Mouse (Mus musculus): Measurements from ENCODE around the gene Aaed1.
A peak's percentile ranks its signal among the peaks of the same experiment; 100 is the strongest.

Gene Aaed1

GRCm38 (mm10) chr13:64250363-64250762 lies 62.1 kb downstream of the Aaed1 start:
- DNase-seq (ENCODE audit: low read depth, low spot score), result peak; percentile 60
- no peaks in the 10 kb centered on the region for H3K27me3 ChIP-seq (ENCODE audit: control insufficient read depth, insufficient read depth, low read length, poor library complexity, severe bottlenecking)
- H3K36me3 ChIP-seq (ENCODE audit: control insufficient read depth, insufficient read depth, low read length, poor library complexity, severe bottlenecking), result no peaks in the 10 kb centered on the region

DNA sequence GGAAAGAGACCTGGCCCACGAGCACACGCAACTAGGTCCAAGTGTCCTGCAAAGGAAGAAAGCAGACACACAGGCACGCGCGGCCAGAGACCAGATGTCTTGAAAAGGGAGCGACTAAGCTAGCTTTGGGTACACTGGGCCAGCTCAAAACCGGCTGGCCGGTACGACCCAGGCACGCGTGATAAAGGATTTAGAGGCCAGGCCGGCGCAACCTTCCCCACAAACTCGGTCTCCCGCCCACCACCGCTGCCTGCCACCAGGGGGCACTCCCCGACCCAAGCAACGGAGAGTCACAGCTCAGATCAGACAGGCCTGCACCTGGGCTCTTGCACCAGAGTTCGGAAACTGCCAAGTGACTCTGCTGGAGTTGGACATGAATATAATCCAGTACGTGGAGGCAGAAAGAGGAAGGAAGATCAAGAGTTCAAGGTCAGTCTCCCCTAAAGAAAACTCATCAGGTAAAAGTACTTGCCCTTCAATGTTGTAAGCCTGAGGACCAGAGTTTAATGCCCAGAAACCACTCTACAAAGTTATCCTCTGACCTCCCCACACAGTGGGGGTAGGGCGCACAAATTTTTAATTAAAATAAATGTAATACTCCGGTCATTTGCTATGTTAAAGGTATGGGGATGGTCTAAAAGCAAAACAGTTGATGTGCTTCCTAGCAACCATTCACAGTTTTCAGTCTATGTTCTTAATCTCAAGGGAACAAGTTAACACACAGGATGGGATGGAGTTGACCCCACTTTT lies 63.6 kb downstream of the Aaed1 start:
- Histone ChIP-seq H3K27me3 (ENCODE audit: control insufficient read depth, insufficient read depth, low read length, poor library complexity, severe bottlenecking) (no peaks in the 10 kb centered on the region), H3K36me3 (ENCODE audit: control insufficient read depth, insufficient read depth, low read length, poor library complexity, severe bottlenecking) (peaks cover 2% of the 10 kb centered on the region; the same call in 1 of the 2 replicates)
- peak; percentile 88 for DNase-seq (ENCODE audit: low read depth, low spot score)

DNA sequence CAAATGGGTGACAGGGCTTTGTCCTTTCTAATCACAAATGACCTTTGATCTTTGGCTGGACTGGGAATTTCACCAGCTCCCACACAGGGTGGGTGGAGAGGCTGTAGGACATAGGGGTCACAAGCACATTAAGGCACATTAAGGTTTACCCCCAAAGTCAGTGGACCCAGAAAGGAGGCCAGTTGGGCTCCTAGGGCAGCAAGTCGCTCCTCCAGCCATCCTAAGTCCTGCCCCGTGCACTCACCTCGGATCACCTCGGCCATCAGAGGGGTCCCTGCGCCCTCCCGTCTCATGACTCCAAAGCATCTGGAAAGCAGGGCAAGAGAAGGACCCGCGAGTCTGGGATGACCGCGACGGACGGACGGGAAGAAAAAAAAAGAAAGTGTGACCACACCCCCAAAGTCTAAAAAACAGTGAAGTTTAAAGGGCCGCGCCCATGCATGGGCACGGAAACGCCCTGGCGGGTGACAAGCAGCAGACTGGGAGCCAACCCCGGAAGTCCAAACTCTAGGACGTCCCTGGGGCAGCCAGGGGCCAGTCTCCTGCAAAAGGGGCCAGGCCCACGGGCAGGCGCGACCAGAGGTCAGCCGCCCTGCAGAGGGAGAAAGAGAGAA lies 64.2 kb downstream of the Aaed1 start:
- no peaks in the 10 kb centered on the region for H3K27me3 ChIP-seq (ENCODE audit: control insufficient read depth, insufficient read depth, low read length, poor library complexity, severe bottlenecking)
- peak; percentile 68 for DNase-seq (ENCODE audit: low read depth, low spot score)
- peaks cover 2% of the 10 kb centered on the region; the same call in 1 of the 2 replicates for H3K36me3 ChIP-seq (ENCODE audit: control insufficient read depth, insufficient read depth, low read length, poor library complexity, severe bottlenecking)

GRCm38 (mm10) chr13:64246106-64246505 lies 66.4 kb downstream of the Aaed1 start:
- Histone ChIP-seq H3K27me3 (ENCODE audit: control insufficient read depth, insufficient read depth, low read length, poor library complexity, severe bottlenecking) (no peaks in the 10 kb centered on the region), H3K36me3 (ENCODE audit: control insufficient read depth, insufficient read depth, low read length, poor library complexity, severe bottlenecking) (peaks cover 2% of the 10 kb centered on the region; the same call in 1 of the 2 replicates)
- no peak for DNase-seq (ENCODE audit: low read depth, low spot score)

DNA sequence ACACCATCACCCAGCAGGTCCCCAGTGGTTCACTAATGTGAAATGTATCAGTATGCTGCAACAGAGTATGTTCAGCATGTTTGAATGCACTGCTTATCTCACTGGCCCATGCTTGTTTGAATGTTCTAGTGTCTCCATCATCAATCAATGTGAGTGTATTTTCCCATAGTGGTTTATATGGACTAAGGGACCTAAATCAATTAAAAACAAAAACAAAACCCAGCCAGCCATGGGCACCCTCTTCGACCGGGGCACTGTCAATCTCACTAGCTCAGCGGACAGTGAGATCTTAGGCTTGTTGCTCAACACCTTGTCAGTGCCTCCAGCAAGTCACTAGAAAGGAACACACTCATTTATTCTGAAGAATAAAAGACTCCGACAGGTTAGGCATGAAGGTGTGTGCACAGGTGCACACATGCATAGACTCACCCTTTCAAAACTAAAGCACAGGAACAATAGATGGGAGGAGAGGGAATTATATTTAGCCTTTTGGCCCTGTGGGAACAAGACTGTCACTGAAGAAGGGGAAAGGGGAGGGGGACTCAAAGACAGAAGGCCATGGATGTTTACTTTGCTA lies 67.7 kb downstream of the Aaed1 start:
- Histone ChIP-seq H3K36me3 (ENCODE audit: control insufficient read depth, insufficient read depth, low read length, poor library complexity, severe bottlenecking) (peaks cover 2% of the 10 kb centered on the region; the same call in 1 of the 2 replicates), H3K27me3 (ENCODE audit: control insufficient read depth, insufficient read depth, low read length, poor library complexity, severe bottlenecking) (no peaks in the 10 kb centered on the region)
- no peak for DNase-seq (ENCODE audit: low read depth, low spot score)

DNA sequence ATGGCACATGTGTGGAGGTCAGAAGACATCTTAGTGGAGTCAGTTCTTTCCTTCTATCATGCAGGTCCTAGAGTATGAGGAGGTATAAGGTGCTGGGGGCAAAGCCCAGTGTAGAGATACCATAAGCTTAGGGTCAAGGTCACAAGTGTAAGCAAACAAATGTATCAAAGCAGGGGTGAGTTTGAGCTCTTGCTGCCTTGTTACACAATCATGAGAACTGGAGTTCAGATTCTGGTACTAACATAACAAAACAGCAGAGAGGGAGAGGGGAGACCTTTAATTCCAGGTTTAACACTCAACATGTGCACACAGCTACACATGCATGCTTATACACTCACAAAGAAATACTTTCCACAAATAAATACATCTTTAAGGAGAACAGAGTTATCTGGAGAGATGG lies 69.8 kb downstream of the Aaed1 start:
- no peak for DNase-seq (ENCODE audit: low read depth, low spot score)
- H3K27me3 ChIP-seq (ENCODE audit: control insufficient read depth, insufficient read depth, low read length, poor library complexity, severe bottlenecking), result no peaks in the 10 kb centered on the region
- peaks cover 2% of the 10 kb centered on the region; the same call in 1 of the 2 replicates for H3K36me3 ChIP-seq (ENCODE audit: control insufficient read depth, insufficient read depth, low read length, poor library complexity, severe bottlenecking)

- no peak for DNase-seq (ENCODE audit: low read depth, low spot score)
- H3K36me3 ChIP-seq (ENCODE audit: control insufficient read depth, insufficient read depth, low read length, poor library complexity, severe bottlenecking), result peaks cover 2% of the 10 kb centered on the region; the same call in 1 of the 2 replicates
- H3K27me3 ChIP-seq (ENCODE audit: control insufficient read depth, insufficient read depth, low read length, poor library complexity, severe bottlenecking), result no peaks in the 10 kb centered on the region
These were observed 71.9 kb downstream of the Aaed1 start for GRCm38 (mm10) chr13:64240626-64241025.

GRCm38 (mm10) chr13:64237681-64238157 lies 74.8 kb downstream of the Aaed1 start:
- Histone ChIP-seq H3K36me3 (ENCODE audit: control insufficient read depth, insufficient read depth, low read length, poor library complexity, severe bottlenecking) (no peaks in the 10 kb centered on the region), H3K27me3 (ENCODE audit: control insufficient read depth, insufficient read depth, low read length, poor library complexity, severe bottlenecking) (no peaks in the 10 kb centered on the region)

GRCm38 (mm10) chr13:64237000-64237680 lies 75.4 kb downstream of the Aaed1 start:
- no peaks in the 10 kb centered on the region for H3K36me3 ChIP-seq (ENCODE audit: control insufficient read depth, insufficient read depth, low read length, poor library complexity, severe bottlenecking)
- no peak for DNase-seq (ENCODE audit: low read depth, low spot score)
- no peaks in the 10 kb centered on the region for H3K27me3 ChIP-seq (ENCODE audit: control insufficient read depth, insufficient read depth, low read length, poor library complexity, severe bottlenecking)

More at GRCm38 (mm10) chr13:64237681-64238157, 74.8 kb downstream of the Aaed1 start:
- DNase-seq (ENCODE audit: low read depth, low spot score), result no peak

DNA sequence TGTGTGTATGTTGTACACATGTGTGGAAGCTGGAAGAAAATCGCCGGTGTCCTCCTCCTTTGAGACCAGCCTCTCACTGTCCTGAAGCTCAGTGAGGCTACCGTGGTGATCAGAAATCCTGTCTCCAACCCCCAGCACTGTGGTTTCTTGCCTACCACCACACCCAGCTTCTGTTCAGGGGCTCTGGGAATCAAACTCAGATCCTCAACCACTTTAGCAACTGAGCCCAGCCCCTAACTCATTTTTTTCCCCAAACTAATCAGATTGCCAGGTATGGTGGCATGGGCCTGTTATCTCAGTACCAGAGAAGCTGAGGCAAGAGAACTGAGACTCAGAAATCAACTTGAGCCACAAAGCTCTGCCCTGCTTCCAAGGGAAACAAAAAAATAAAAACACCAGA lies 76.7 kb downstream of the Aaed1 start:
- Histone ChIP-seq H3K36me3 (ENCODE audit: control insufficient read depth, insufficient read depth, low read length, poor library complexity, severe bottlenecking) (no peaks in the 10 kb centered on the region), H3K27me3 (ENCODE audit: control insufficient read depth, insufficient read depth, low read length, poor library complexity, severe bottlenecking) (no peaks in the 10 kb centered on the region)
- no peak for DNase-seq (ENCODE audit: low read depth, low spot score)

- no peaks in the 10 kb centered on the region for H3K27me3 ChIP-seq (ENCODE audit: control insufficient read depth, insufficient read depth, low read length, poor library complexity, severe bottlenecking)
- no peaks in the 10 kb centered on the region for H3K36me3 ChIP-seq (ENCODE audit: control insufficient read depth, insufficient read depth, low read length, poor library complexity, severe bottlenecking)
- DNase-seq (ENCODE audit: low read depth, low spot score), result no peak
These were observed 77.3 kb downstream of the Aaed1 start for GRCm38 (mm10) chr13:64235062-64235715.

GRCm38 (mm10) chr13:64233139-64233538 lies 79.4 kb downstream of the Aaed1 start:
- H3K27me3 ChIP-seq (ENCODE audit: control insufficient read depth, insufficient read depth, low read length, poor library complexity, severe bottlenecking), result no peaks in the 10 kb centered on the region
- no peaks in the 10 kb centered on the region for H3K36me3 ChIP-seq (ENCODE audit: control insufficient read depth, insufficient read depth, low read length, poor library complexity, severe bottlenecking)

DNA sequence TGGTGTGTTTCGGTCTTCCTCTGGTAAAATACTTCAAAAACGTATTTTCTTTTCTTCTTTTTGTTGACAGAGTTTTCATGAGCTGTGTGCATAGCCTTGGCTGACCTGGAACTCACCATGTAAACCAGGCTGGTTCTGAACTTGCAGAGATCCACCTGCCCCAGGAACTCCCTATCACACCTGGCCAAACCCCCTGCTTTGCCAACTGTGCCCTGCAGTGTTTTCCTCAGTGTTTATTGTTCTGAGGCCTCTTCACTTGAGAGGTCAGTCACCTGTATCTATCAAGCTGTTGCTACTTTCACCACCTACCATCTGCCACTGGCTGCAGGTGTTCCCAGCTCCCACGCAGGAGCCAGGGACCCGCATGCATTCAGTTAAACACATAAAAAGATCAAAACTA lies 85.8 kb downstream of the Aaed1 start:
- Histone ChIP-seq H3K27me3 (ENCODE audit: control insufficient read depth, insufficient read depth, low read length, poor library complexity, severe bottlenecking) (no peaks in the 10 kb centered on the region; the same call in 1 of the 2 replicates), H3K36me3 (ENCODE audit: control insufficient read depth, insufficient read depth, low read length, poor library complexity, severe bottlenecking) (no peaks in the 10 kb centered on the region)
- no peak for DNase-seq (ENCODE audit: low read depth, low spot score)

More at GRCm38 (mm10) chr13:64233139-64233538, 79.4 kb downstream of the Aaed1 start:
- no peak for DNase-seq (ENCODE audit: low read depth, low spot score)

GRCm38 (mm10) chr13:64225738-64226137 lies 86.8 kb downstream of the Aaed1 start:
- DNase-seq (ENCODE audit: low read depth, low spot score), result no peak
- Histone ChIP-seq H3K27me3 (ENCODE audit: control insufficient read depth, insufficient read depth, low read length, poor library complexity, severe bottlenecking) (no peaks in the 10 kb centered on the region; the same call in 1 of the 2 replicates), H3K36me3 (ENCODE audit: control insufficient read depth, insufficient read depth, low read length, poor library complexity, severe bottlenecking) (no peaks in the 10 kb centered on the region)

Data from splenic B cell, adult 2 months (primary cell).